Mouse (Mus musculus): Measurements from ENCODE around the gene Gm28035. TPM values are rescaled to one million over a fixed set of nuclear protein-coding genes. Genes with fewer than 3 reads are reported as not detected.

The Gm28035 gene
- total RNA-seq, 1 experiment from 2014 or later, result 1.5 TPM

- no peak for DNase-seq
These were observed 21.8 kb downstream of the Gm28035 start for GRCm38 (mm10) chr2:30261921-30262839.

- peak; percentile 68 for DNase-seq
These were observed 22.6 kb downstream of the Gm28035 start for GRCm38 (mm10) chr2:30262840-30263441.

- DNase-seq, result no peak
These were observed 23.4 kb downstream of the Gm28035 start for GRCm38 (mm10) chr2:30263811-30264210.

DNA sequence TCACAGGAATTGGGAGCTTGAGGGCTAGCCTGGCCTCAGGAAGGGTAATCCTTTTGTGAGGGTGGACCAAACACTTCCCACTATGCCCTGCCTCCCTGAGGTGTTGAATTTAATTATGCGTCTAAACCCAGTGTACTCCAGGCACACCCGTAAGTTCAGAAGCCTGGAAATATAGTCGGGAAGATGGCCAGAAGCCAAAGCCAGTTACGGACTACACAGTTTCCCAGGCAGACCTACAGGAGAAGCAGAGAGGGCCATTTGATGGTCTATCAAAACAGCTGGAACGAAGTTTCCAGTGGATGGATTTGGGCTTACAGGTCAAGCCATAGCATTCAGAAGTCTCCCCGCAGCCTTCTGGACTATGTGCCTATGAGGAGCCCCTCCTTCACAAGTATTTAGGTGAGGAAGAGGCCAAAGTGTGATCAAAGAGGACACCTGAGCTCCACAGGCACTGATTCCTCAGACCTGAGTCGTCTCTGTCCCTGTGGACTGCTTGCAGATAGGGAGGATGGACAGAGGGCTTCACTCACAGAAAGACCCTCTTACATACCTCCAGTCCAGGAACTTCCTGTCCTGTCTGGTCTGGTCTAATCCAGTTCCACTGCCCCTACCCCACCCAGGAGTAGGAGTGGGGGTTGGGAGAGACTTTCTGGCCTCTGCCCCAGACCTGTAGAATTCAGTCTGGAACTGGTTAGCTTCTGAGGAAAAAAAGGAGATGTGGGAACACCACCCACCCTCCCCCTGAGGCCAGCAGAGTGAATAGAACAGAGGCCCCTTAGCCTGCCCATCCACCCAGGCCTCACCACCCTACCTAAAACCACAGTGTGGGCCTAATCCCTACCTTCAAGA lies 24.5 kb downstream of the Gm28035 start:
- no peak for DNase-seq

- DNase-seq, result peak; percentile 51
These were observed 25.4 kb downstream of the Gm28035 start, which contains the start of gene Phyhd1 for GRCm38 (mm10) chr2:30265767-30266253. Gene Phyhd1, plus strand, starts transcription at chr2:30266203.

GRCm38 (mm10) chr2:30266392-30266941 lies 26.1 kb downstream of the Gm28035 start:
- DNase-seq, result peak; percentile 69

- no peak for DNase-seq
These were observed 27.1 kb downstream of the Gm28035 start for GRCm38 (mm10) chr2:30267466-30267865.

DNA sequence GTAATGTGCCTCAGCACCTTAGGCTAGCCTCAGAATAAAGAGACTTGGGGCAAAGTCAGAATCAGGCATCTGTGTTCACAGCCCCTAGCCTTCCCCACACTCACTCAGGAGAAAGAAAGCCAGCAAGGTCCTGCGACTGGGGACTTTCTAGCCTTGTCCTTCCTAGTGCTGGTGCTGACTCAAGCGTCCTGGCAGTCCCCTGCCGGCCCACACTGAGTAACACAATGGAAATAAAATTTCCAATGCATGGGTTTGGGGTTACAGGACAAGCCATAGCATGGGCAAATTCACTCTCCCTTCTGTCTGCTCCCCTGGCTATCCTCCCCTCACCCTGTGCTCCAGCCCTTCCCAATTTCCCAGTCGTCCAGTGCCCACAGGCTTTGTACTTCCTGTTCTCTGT lies 28.0 kb downstream of the Gm28035 start:
- no peak for DNase-seq

- DNase-seq, result no peak
These were observed 29.0 kb downstream of the Gm28035 start for GRCm38 (mm10) chr2:30269241-30269990.

- DNase-seq, result no peak
These were observed 29.8 kb downstream of the Gm28035 start for GRCm38 (mm10) chr2:30270134-30270533.

GRCm38 (mm10) chr2:30280743-30281142 lies 40.4 kb downstream of the Gm28035 start, which contains the start of gene Gm28038:
Gene Gm28038, plus strand, starts transcription at chr2:30281043.
- DNase-seq, result no peak

DNA sequence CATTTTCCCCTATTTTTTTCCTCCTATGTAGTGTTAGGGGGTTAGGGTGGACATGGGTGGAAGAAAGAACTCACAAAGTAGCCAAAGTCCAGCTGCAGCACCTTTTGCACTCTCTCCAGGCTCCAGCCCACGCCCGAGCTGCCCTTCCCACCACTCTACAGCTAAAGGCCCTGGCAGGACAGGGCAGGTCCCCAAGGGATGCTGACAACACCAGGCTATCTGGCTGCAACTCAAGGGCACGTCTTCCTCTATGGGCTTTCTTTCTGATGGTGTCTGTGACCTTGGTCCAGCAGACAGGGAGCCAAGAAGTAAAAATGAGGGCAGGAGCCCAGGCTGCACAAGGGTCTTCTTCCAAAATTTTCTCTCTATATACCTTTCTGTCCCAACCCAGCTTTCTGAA lies 41.3 kb downstream of the Gm28035 start:
- peak; percentile 61 for DNase-seq

GRCm38 (mm10) chr2:30283193-30283592 lies 42.8 kb downstream of the Gm28035 start:
- DNase-seq, result no peak

GRCm38 (mm10) chr2:30285004-30285403 lies 44.6 kb downstream of the Gm28035 start:
- DNase-seq, result no peak

GRCm38 (mm10) chr2:30285416-30286181 lies 45.2 kb downstream of the Gm28035 start:
- DNase-seq, result no peak

DNA sequence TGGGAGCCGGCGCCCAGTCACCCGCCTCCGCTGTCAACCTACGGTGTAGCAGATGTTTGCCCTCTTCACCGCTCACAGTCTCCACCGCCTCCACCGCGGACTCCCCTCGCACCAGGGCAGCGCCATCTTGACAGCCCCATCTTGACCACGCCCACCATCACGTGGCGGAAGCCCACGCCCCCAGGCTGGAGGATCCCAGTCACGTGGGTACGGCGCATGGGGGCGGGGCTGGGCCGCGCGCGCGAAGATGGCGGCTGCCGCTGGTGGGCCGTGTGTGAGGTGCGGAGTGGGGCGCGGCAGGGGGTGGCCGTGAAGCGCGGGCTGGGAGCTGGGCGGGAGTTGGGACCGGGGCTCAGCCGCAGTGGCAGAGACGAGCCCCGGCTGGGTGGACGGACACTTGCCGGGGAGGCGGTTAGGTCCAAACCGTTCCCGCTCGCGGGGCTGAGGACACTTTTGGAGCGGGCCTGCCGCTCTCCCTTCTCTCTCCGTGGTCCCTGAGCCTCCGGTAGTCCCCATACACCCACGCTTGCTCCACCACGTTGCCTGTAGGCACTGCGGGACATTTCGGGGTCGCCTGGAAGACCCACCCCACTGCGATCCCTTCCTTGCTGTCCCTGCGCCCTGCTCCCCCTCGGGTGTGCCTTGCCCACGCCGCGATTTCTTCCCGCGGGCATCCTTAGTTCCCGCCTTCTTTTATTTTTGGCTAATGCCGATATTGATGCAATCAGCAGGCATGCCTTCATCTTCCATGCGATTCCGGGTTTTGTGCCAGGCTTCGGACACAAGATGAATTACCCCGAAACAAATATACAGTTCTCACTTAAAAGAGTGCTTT lies 46.0 kb downstream of the Gm28035 start, which contains the start of the genes Dolk and Nup188:
Dolk (minus strand) TSS at position 143 of the 835 bp plus-strand sequence.
Nup188 (plus strand) TSS at position 206 of the 835 bp plus-strand sequence.
- DNase-seq, result peak; percentile 99

DNA sequence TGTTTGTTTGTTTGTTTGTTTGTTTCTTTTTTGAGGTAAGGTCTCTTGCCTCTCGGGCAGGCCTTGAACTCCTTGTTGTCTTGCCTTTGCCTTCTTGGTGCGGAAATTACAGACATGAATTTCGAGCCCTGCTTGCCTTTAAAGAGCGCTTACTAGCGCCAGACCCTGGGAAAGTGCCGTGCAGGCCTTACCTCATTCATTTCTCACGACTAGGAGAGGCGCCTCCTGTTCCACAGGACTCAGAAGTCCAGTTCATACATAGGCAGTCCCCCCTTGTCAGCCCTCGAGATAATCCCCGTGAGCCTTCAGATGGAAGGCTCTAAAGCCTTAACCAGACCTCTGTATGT lies 46.6 kb downstream of the Gm28035 start:
- DNase-seq, result no peak

DNA sequence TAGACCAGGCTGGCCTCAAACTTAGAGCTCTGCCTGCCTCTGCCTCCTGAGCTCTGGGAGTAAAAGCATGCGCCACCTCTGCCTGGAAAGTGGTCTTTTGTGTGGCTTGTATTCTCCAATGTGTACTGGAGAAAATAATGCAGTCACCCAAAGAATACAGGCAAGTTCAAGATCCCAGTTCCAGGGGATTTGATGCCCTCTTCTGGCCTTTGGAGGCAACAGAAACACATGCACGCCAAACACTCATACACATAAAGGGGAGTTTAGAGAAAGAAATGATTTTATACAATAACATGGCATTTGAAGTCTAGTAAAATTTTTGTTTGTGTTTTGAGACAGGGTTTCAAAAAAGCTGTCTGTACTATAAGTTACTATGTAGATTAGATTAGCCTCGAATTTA lies 59.2 kb downstream of the Gm28035 start:
- DNase-seq, result no peak

GRCm38 (mm10) chr2:30299966-30300365 lies 59.6 kb downstream of the Gm28035 start:
- no peak for DNase-seq

Data from adrenal gland, postnatal 25 days (tissue).